Mouse (Mus musculus) embryonic fibroblast, embryonic 13.5 days (primary cell): ENCODE measurements around the gene Als2.

Experiments
- CTCF ChIP-seq: IDR thresholded peaks from 2 replicates; pipeline ENCODE4 v1.5.1; 2011; ENCODE audit warnings: mild to moderate bottlenecking, control low read depth, low read length, moderate library complexity, borderline replicate concordance; ENCODE audit not compliant: insufficient read depth
- POLR2A ChIP-seq: IDR thresholded peaks from 2 replicates; pipeline ENCODE4 v1.6.1; 2011; ENCODE audit warnings: low read depth, mild to moderate bottlenecking, control low read depth, low read length, moderate library complexity

DNA sequence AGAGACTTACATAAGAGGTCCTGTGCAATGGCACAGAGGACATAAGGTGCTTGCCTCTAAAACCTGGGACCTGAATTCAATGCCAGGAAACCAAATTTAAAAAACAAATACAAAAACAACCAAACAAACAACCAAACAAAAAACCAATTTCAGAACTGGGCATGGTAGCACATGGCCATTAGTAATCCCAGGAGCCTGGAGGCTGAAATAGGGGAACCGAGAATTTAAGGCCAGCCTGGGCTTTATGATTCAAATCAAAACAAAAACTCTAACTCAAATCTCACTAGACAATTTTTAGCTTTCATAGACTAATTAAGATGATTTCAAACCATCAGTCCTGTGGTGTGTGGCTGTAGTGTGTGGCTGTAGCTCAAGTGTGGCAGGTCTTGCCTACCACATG lies 32.5 kb downstream of the Als2 start:
- no peak for TF ChIP-seq POLR2A
- TF ChIP-seq CTCF, result no peak
